Mouse (Mus musculus): ENCODE measurements around the gene Kcnj16. TPM values are rescaled to one million over a fixed set of nuclear protein-coding genes. Genes with fewer than 3 reads are reported as not detected.

Kcnj16 gene
- polyA plus RNA-seq, 1 experiment from 2014 or later, result not detected

GRCm38 (mm10) chr11:110997211-110997610 is 29.4 kb downstream of the Kcnj16 start:
- H3K4me1 ChIP-seq, result no peaks in the 10 kb centered on the region
- no peak for ATAC-seq
- H3K9me3 ChIP-seq (replicated peaks), result no peaks in the 10 kb centered on the region
- H3K36me3 ChIP-seq, result no peaks in the 10 kb centered on the region
- H3K27me3 ChIP-seq (replicated peaks), result no peaks in the 10 kb centered on the region
- no peak overlapping the region for H3K27ac ChIP-seq
- no peak overlapping the region for H3K4me2 ChIP-seq
- no peak overlapping the region for H3K4me3 ChIP-seq
- H3K9ac ChIP-seq, result no peak overlapping the region
- 54% methylated on average over 9 of the region's 9 CpGs for WGBS (ENCODE audit: insufficient replicate concordance)

- Histone ChIP-seq H3K4me3 (no peak overlapping the region), H3K27ac (no peak overlapping the region), H3K4me2 (no peak overlapping the region), H3K9ac (no peak overlapping the region), H3K27me3 (replicated peaks) (no peaks in the 10 kb centered on the region), H3K9me3 (replicated peaks) (no peaks in the 10 kb centered on the region), H3K36me3 (no peaks in the 10 kb centered on the region), H3K4me1 (no peaks in the 10 kb centered on the region)
- no peak for ATAC-seq
- 46% methylated on average over 3 of the region's 3 CpGs for WGBS (ENCODE audit: insufficient replicate concordance)
Observed at GRCm38 (mm10) chr11:111005103-111005502, 37.3 kb downstream of the Kcnj16 start.

GRCm38 (mm10) chr11:111009471-111009870 is 41.6 kb downstream of the Kcnj16 start:
- Histone ChIP-seq H3K4me2 (no peak overlapping the region), H3K9ac (no peak overlapping the region), H3K4me1 (no peaks in the 10 kb centered on the region), H3K27me3 (replicated peaks) (no peaks in the 10 kb centered on the region), H3K36me3 (no peaks in the 10 kb centered on the region), H3K27ac (no peak overlapping the region), H3K9me3 (replicated peaks) (no peaks in the 10 kb centered on the region), H3K4me3 (no peak overlapping the region)
- 62% methylated on average over 3 of the region's 3 CpGs for WGBS (ENCODE audit: insufficient replicate concordance)
- no peak for ATAC-seq

GRCm38 (mm10) chr11:111016206-111016605 is 48.4 kb downstream of the Kcnj16 start:
- 63% methylated on average over 3 of the region's 3 CpGs for WGBS (ENCODE audit: insufficient replicate concordance)
- H3K27ac ChIP-seq, result no peak overlapping the region
- no peak for ATAC-seq
- H3K9me3 ChIP-seq (replicated peaks), result no peaks in the 10 kb centered on the region
- no peak overlapping the region for H3K9ac ChIP-seq
- H3K4me2 ChIP-seq, result no peak overlapping the region
- H3K27me3 ChIP-seq (replicated peaks), result no peaks in the 10 kb centered on the region
- no peaks in the 10 kb centered on the region for H3K36me3 ChIP-seq
- H3K4me1 ChIP-seq, result no peaks in the 10 kb centered on the region
- H3K4me3 ChIP-seq, result no peak overlapping the region

- WGBS (ENCODE audit: insufficient replicate concordance), result 50% methylated on average over 2 of the region's 2 CpGs
- Histone ChIP-seq H3K27ac (no peak overlapping the region), H3K36me3 (no peaks in the 10 kb centered on the region), H3K27me3 (replicated peaks) (no peaks in the 10 kb centered on the region), H3K9me3 (replicated peaks) (no peaks in the 10 kb centered on the region), H3K4me2 (no peak overlapping the region), H3K9ac (no peak overlapping the region), H3K4me1 (no peaks in the 10 kb centered on the region), H3K4me3 (no peak overlapping the region)
- no peak for ATAC-seq
Observed at GRCm38 (mm10) chr11:111020211-111020610, 52.4 kb downstream of the Kcnj16 start.

GRCm38 (mm10) chr11:111022681-111023281 is 54.9 kb downstream of the Kcnj16 start:
- ATAC-seq, result no peak
- no peaks in the 10 kb centered on the region for H3K9me3 ChIP-seq (replicated peaks)

GRCm38 (mm10) chr11:111042175-111042574 is 74.3 kb downstream of the Kcnj16 start:
- H3K27me3 ChIP-seq (replicated peaks), result no peaks in the 10 kb centered on the region
- H3K9ac ChIP-seq, result no peak overlapping the region
- no peaks in the 10 kb centered on the region for H3K4me1 ChIP-seq
- H3K4me2 ChIP-seq, result no peak overlapping the region
- no peak overlapping the region for H3K27ac ChIP-seq
- WGBS (ENCODE audit: insufficient replicate concordance), result 36% methylated on average over 5 of the region's 5 CpGs
- no peaks in the 10 kb centered on the region for H3K36me3 ChIP-seq
- ATAC-seq, result no peak
- no peak overlapping the region for H3K4me3 ChIP-seq
- no peaks in the 10 kb centered on the region for H3K9me3 ChIP-seq (replicated peaks)

More at GRCm38 (mm10) chr11:111022681-111023281, 54.9 kb downstream of the Kcnj16 start:
- Histone ChIP-seq H3K36me3 (no peaks in the 10 kb centered on the region), H3K27me3 (replicated peaks) (no peaks in the 10 kb centered on the region), H3K4me3 (no peak overlapping the region), H3K27ac (no peak overlapping the region), H3K4me2 (no peak overlapping the region), H3K9ac (no peak overlapping the region), H3K4me1 (no peaks in the 10 kb centered on the region)
- WGBS (ENCODE audit: insufficient replicate concordance), result 71% methylated on average over 8 of the region's 8 CpGs

- ATAC-seq, result no peak
Observed at GRCm38 (mm10) chr11:111043298-111043697, 75.5 kb downstream of the Kcnj16 start.

GRCm38 (mm10) chr11:111054252-111054651 is 86.4 kb downstream of the Kcnj16 start:
- Histone ChIP-seq H3K4me1 (no peaks in the 10 kb centered on the region), H3K4me2 (no peak overlapping the region), H3K27ac (no peak overlapping the region), H3K9ac (no peak overlapping the region), H3K27me3 (replicated peaks) (no peaks in the 10 kb centered on the region), H3K36me3 (no peaks in the 10 kb centered on the region), H3K9me3 (replicated peaks) (no peaks in the 10 kb centered on the region), H3K4me3 (no peak overlapping the region)
- no peak for ATAC-seq
- WGBS (ENCODE audit: insufficient replicate concordance), result 52% methylated on average over 3 of the region's 3 CpGs

More at GRCm38 (mm10) chr11:111043298-111043697, 75.5 kb downstream of the Kcnj16 start:
- 63% methylated on average over 4 of the region's 4 CpGs for WGBS (ENCODE audit: insufficient replicate concordance)
- Histone ChIP-seq H3K27me3 (replicated peaks) (no peaks in the 10 kb centered on the region), H3K36me3 (no peaks in the 10 kb centered on the region), H3K27ac (no peak overlapping the region), H3K9me3 (replicated peaks) (no peaks in the 10 kb centered on the region), H3K4me2 (no peak overlapping the region), H3K4me1 (no peaks in the 10 kb centered on the region), H3K4me3 (no peak overlapping the region), H3K9ac (no peak overlapping the region)

GRCm38 (mm10) chr11:111054854-111055822 is 87.3 kb downstream of the Kcnj16 start:
- Histone ChIP-seq H3K27ac (no peak overlapping the region), H3K4me1 (no peaks in the 10 kb centered on the region), H3K36me3 (no peaks in the 10 kb centered on the region), H3K4me3 (no peak overlapping the region), H3K4me2 (no peak overlapping the region), H3K27me3 (replicated peaks) (no peaks in the 10 kb centered on the region), H3K9ac (no peak overlapping the region), H3K9me3 (replicated peaks) (no peaks in the 10 kb centered on the region)
- WGBS (ENCODE audit: insufficient replicate concordance), result 64% methylated on average over 8 of the region's 8 CpGs
- ATAC-seq, result no peak

- H3K9me3 ChIP-seq (replicated peaks), result no peaks in the 10 kb centered on the region
- H3K9ac ChIP-seq, result no peak overlapping the region
- H3K4me2 ChIP-seq, result no peak overlapping the region
- H3K27ac ChIP-seq, result no peak overlapping the region
- H3K36me3 ChIP-seq, result no peaks in the 10 kb centered on the region
- 64% methylated on average over 13 of the region's 13 CpGs for WGBS (ENCODE audit: insufficient replicate concordance)
- ATAC-seq, result no peak
- no peaks in the 10 kb centered on the region for H3K4me1 ChIP-seq
- no peaks in the 10 kb centered on the region for H3K27me3 ChIP-seq (replicated peaks)
- no peak overlapping the region for H3K4me3 ChIP-seq
Observed at GRCm38 (mm10) chr11:111056030-111056429, 88.2 kb downstream of the Kcnj16 start.

- Histone ChIP-seq H3K4me1 (no peaks in the 10 kb centered on the region), H3K27ac (no peak overlapping the region), H3K9ac (no peak overlapping the region), H3K9me3 (replicated peaks) (no peaks in the 10 kb centered on the region), H3K36me3 (no peaks in the 10 kb centered on the region), H3K4me2 (no peak overlapping the region), H3K27me3 (replicated peaks) (no peaks in the 10 kb centered on the region), H3K4me3 (no peak overlapping the region)
- 80% methylated on average over 4 of the region's 4 CpGs for WGBS (ENCODE audit: insufficient replicate concordance)
- no peak for ATAC-seq
Observed at GRCm38 (mm10) chr11:111057435-111057834, 89.6 kb downstream of the Kcnj16 start.

Data from liver, embryonic 12.5 days (tissue).